Mouse (Mus musculus): ENCODE measurements around the gene Pax5. TPM values are rescaled to one million over a fixed set of nuclear protein-coding genes. Genes with fewer than 3 reads are reported as not detected.

The Pax5 gene
- polyA plus RNA-seq, 1 experiment from 2014 or later, result 0.34 TPM

GRCm38 (mm10) chr4:44536794-44537193 is 173.5 kb downstream of the Pax5 start:
- no peak for ATAC-seq (replicated peaks; ENCODE audit: extremely low read depth, insufficient read depth, low FRiP score)
- Histone ChIP-seq H3K27ac (ENCODE audit: low read length) (no peak overlapping the region), H3K4me1 (ENCODE audit: control insufficient read depth, insufficient read depth, low read length) (no peaks in the 10 kb centered on the region), H3K27me3 (ENCODE audit: control insufficient read depth, insufficient read depth, low read length) (no peaks in the 10 kb centered on the region), H3K9ac (ENCODE audit: low read length) (no peak overlapping the region), H3K4me3 (ENCODE audit: low read length) (no peak overlapping the region), H3K36me3 (ENCODE audit: control insufficient read depth, insufficient read depth) (no peaks in the 10 kb centered on the region), H3K4me2 (ENCODE audit: low read depth, low read length) (no peak overlapping the region), H3K9me3 (replicated peaks; ENCODE audit: control insufficient read depth, low read length) (no peaks in the 10 kb centered on the region)
- WGBS, result 80% methylated on average over 4 of the region's 4 CpGs

DNA sequence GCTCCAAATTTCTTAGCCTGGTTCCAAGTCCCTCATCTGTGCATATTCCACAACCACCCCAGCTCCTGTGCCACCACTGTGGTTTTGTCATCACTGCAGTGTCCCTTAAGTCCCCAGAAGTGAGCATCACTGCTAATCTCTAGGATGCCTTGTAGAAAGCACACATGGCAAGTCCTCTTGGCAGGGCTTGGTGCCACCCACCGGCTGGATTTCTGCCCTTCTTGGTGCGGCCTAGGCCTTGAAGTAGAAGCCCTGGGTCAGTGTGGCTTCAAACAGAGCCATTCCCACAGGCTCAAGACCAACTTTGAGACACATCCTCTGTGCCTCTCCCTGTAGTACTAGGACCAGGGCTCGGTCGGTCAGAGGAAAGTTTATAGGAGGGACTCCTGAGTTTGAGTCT is 174.6 kb downstream of the Pax5 start:
- no peak for ATAC-seq (replicated peaks; ENCODE audit: extremely low read depth, insufficient read depth, low FRiP score)
- Histone ChIP-seq H3K27ac (ENCODE audit: low read length) (no peak overlapping the region), H3K27me3 (ENCODE audit: control insufficient read depth, insufficient read depth, low read length) (no peaks in the 10 kb centered on the region), H3K9me3 (replicated peaks; ENCODE audit: control insufficient read depth, low read length) (no peaks in the 10 kb centered on the region), H3K4me3 (ENCODE audit: low read length) (no peak overlapping the region), H3K4me1 (ENCODE audit: control insufficient read depth, insufficient read depth, low read length) (no peaks in the 10 kb centered on the region), H3K4me2 (ENCODE audit: low read depth, low read length) (no peak overlapping the region), H3K9ac (ENCODE audit: low read length) (no peak overlapping the region), H3K36me3 (ENCODE audit: control insufficient read depth, insufficient read depth) (no peaks in the 10 kb centered on the region)
- 77% methylated on average over 4 of the region's 4 CpGs for WGBS

DNA sequence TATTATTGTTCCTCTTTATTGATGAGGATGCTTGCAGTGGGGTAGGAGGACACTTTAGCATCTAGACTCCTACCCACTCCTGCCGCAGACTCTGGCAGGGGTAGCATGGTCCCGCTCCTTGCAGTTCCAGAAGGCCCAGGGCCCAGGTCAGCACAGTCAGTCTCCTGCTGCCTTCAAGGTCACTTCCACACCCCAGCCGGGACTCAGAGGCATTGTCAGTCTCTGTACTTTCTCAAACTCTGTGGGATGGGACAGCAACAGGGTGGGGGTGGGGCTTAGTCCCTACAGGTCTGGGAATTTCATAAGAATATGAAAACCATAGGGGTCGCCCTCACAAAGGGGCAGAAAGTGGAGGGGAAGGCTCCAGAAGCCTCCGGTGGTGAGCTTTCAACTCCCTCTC is 177.0 kb downstream of the Pax5 start:
- H3K9ac ChIP-seq (ENCODE audit: low read length), result no peak overlapping the region
- ATAC-seq (replicated peaks; ENCODE audit: extremely low read depth, insufficient read depth, low FRiP score), result no peak
- H3K27me3 ChIP-seq (ENCODE audit: control insufficient read depth, insufficient read depth, low read length), result no peaks in the 10 kb centered on the region
- H3K36me3 ChIP-seq (ENCODE audit: control insufficient read depth, insufficient read depth), result no peaks in the 10 kb centered on the region
- no peaks in the 10 kb centered on the region for H3K4me1 ChIP-seq (ENCODE audit: control insufficient read depth, insufficient read depth, low read length)
- 58% methylated on average over 5 of the region's 5 CpGs for WGBS
- no peak overlapping the region for H3K4me3 ChIP-seq (ENCODE audit: low read length)
- no peaks in the 10 kb centered on the region for H3K9me3 ChIP-seq (replicated peaks; ENCODE audit: control insufficient read depth, low read length)
- H3K27ac ChIP-seq (ENCODE audit: low read length), result no peak overlapping the region
- H3K4me2 ChIP-seq (ENCODE audit: low read depth, low read length), result no peak overlapping the region

- no peak for ATAC-seq (replicated peaks; ENCODE audit: extremely low read depth, insufficient read depth, low FRiP score)
- no peak overlapping the region for H3K9ac ChIP-seq (ENCODE audit: low read length)
- H3K9me3 ChIP-seq (replicated peaks; ENCODE audit: control insufficient read depth, low read length), result no peaks in the 10 kb centered on the region
- H3K4me2 ChIP-seq (ENCODE audit: low read depth, low read length), result no peak overlapping the region
- no peak overlapping the region for H3K4me3 ChIP-seq (ENCODE audit: low read length)
- H3K4me1 ChIP-seq (ENCODE audit: control insufficient read depth, insufficient read depth, low read length), result no peaks in the 10 kb centered on the region
- no peaks in the 10 kb centered on the region for H3K27me3 ChIP-seq (ENCODE audit: control insufficient read depth, insufficient read depth, low read length)
- WGBS, result 56% methylated on average over 5 of the region's 5 CpGs
- no peaks in the 10 kb centered on the region for H3K36me3 ChIP-seq (ENCODE audit: control insufficient read depth, insufficient read depth)
- H3K27ac ChIP-seq (ENCODE audit: low read length), result no peak overlapping the region
Observed at GRCm38 (mm10) chr4:44532731-44533130, 177.6 kb downstream of the Pax5 start.

- no peak overlapping the region for H3K27ac ChIP-seq (ENCODE audit: low read length)
- no peak overlapping the region for H3K4me2 ChIP-seq (ENCODE audit: low read depth, low read length)
- no peak overlapping the region for H3K9ac ChIP-seq (ENCODE audit: low read length)
- no peak for ATAC-seq (replicated peaks; ENCODE audit: extremely low read depth, insufficient read depth, low FRiP score)
- H3K36me3 ChIP-seq (ENCODE audit: control insufficient read depth, insufficient read depth), result no peaks in the 10 kb centered on the region
- no peaks in the 10 kb centered on the region for H3K4me1 ChIP-seq (ENCODE audit: control insufficient read depth, insufficient read depth, low read length)
- 73% methylated on average over 3 of the region's 3 CpGs for WGBS
- no peak overlapping the region for H3K4me3 ChIP-seq (ENCODE audit: low read length)
- no peaks in the 10 kb centered on the region for H3K9me3 ChIP-seq (replicated peaks; ENCODE audit: control insufficient read depth, low read length)
- H3K27me3 ChIP-seq (ENCODE audit: control insufficient read depth, insufficient read depth, low read length), result no peaks in the 10 kb centered on the region
Observed at GRCm38 (mm10) chr4:44525336-44525735, 185.0 kb downstream of the Pax5 start.

- H3K36me3 ChIP-seq (ENCODE audit: control insufficient read depth, insufficient read depth), result no peaks in the 10 kb centered on the region
- no peaks in the 10 kb centered on the region for H3K4me1 ChIP-seq (ENCODE audit: control insufficient read depth, insufficient read depth, low read length)
- H3K4me3 ChIP-seq (ENCODE audit: low read length), result no peak overlapping the region
- no peaks in the 10 kb centered on the region for H3K9me3 ChIP-seq (replicated peaks; ENCODE audit: control insufficient read depth, low read length)
- no peak overlapping the region for H3K27ac ChIP-seq (ENCODE audit: low read length)
- no peak overlapping the region for H3K4me2 ChIP-seq (ENCODE audit: low read depth, low read length)
- H3K27me3 ChIP-seq (ENCODE audit: control insufficient read depth, insufficient read depth, low read length), result no peaks in the 10 kb centered on the region
- ATAC-seq (replicated peaks; ENCODE audit: extremely low read depth, insufficient read depth, low FRiP score), result no peak
- no peak overlapping the region for H3K9ac ChIP-seq (ENCODE audit: low read length)
- 67% methylated on average over 11 of the region's 11 CpGs for WGBS
Observed at GRCm38 (mm10) chr4:44518923-44519322, 191.4 kb downstream of the Pax5 start.

GRCm38 (mm10) chr4:44513981-44514380 is 196.3 kb downstream of the Pax5 start:
- Histone ChIP-seq H3K4me2 (ENCODE audit: low read depth, low read length) (no peak overlapping the region), H3K4me3 (ENCODE audit: low read length) (no peak overlapping the region), H3K9me3 (replicated peaks; ENCODE audit: control insufficient read depth, low read length) (no peaks in the 10 kb centered on the region), H3K4me1 (ENCODE audit: control insufficient read depth, insufficient read depth, low read length) (no peaks in the 10 kb centered on the region), H3K36me3 (ENCODE audit: control insufficient read depth, insufficient read depth) (no peaks in the 10 kb centered on the region), H3K27me3 (ENCODE audit: control insufficient read depth, insufficient read depth, low read length) (peaks cover 3% of the 10 kb centered on the region; the same call in 1 of the 2 replicates), H3K9ac (ENCODE audit: low read length) (no peak overlapping the region), H3K27ac (ENCODE audit: low read length) (no peak overlapping the region)
- no peak for ATAC-seq (replicated peaks; ENCODE audit: extremely low read depth, insufficient read depth, low FRiP score)
- WGBS, result 69% methylated on average over 4 of the region's 4 CpGs

DNA sequence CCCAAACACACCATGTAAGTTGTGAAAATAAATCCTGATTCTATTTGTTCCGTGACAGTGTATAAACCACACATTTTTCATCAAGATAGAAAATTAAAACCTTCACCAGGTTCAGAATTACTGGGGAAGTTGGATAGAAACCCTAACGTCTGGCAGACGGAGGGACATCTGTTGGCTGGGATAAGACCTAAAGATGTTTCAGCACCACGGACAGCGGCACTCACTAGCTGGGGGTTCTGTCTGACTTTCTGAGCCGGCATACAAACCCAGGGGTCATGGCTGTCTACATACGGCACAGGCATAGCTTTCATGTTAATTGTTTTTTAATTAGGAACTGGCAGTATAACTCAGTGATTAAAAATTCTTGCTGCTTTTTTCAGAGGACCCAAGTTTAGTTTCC is 198.6 kb downstream of the Pax5 start:
- ATAC-seq (replicated peaks; ENCODE audit: extremely low read depth, insufficient read depth, low FRiP score), result no peak
- WGBS, result 6% methylated on average over 7 of the region's 7 CpGs

GRCm38 (mm10) chr4:44508386-44509226 is 201.7 kb downstream of the Pax5 start:
- WGBS, result 28% methylated on average over 25 of the region's 25 CpGs
- no peak overlapping the region for H3K27ac ChIP-seq (ENCODE audit: low read length)
- H3K9ac ChIP-seq (ENCODE audit: low read length), result no peak overlapping the region
- H3K27me3 ChIP-seq (ENCODE audit: control insufficient read depth, insufficient read depth, low read length), result peaks cover 6% of the 10 kb centered on the region; the same call in 1 of the 2 replicates
- ATAC-seq (replicated peaks; ENCODE audit: extremely low read depth, insufficient read depth, low FRiP score), result no peak
- no peaks in the 10 kb centered on the region for H3K4me1 ChIP-seq (ENCODE audit: control insufficient read depth, insufficient read depth, low read length)
- H3K4me3 ChIP-seq (ENCODE audit: low read length), result no peak overlapping the region
- no peaks in the 10 kb centered on the region for H3K36me3 ChIP-seq (ENCODE audit: control insufficient read depth, insufficient read depth)
- H3K4me2 ChIP-seq (ENCODE audit: low read depth, low read length), result no peak overlapping the region
- no peaks in the 10 kb centered on the region for H3K9me3 ChIP-seq (replicated peaks; ENCODE audit: control insufficient read depth, low read length)

More for the DNA sequence above, 198.6 kb downstream of the Pax5 start:
- Histone ChIP-seq H3K4me1 (ENCODE audit: control insufficient read depth, insufficient read depth, low read length) (no peaks in the 10 kb centered on the region), H3K9me3 (replicated peaks; ENCODE audit: control insufficient read depth, low read length) (no peaks in the 10 kb centered on the region), H3K4me3 (ENCODE audit: low read length) (no peak overlapping the region), H3K36me3 (ENCODE audit: control insufficient read depth, insufficient read depth) (no peaks in the 10 kb centered on the region), H3K27me3 (ENCODE audit: control insufficient read depth, insufficient read depth, low read length) (peaks cover 6% of the 10 kb centered on the region; the same call in 1 of the 2 replicates), H3K27ac (ENCODE audit: low read length) (no peak overlapping the region), H3K9ac (ENCODE audit: low read length) (no peak overlapping the region), H3K4me2 (ENCODE audit: low read depth, low read length) (no peak overlapping the region)
